Mouse (Mus musculus): Measurements from ENCODE around the gene Kndc1.

The Kndc1 gene

GRCm38 (mm10) chr7:139908176-139908575 lies 13.7 kb downstream of the Kndc1 start:
- DNase-seq, result no peak

- no peak for DNase-seq
These were observed 15.0 kb downstream of the Kndc1 start for GRCm38 (mm10) chr7:139909469-139909868.

- no peak for DNase-seq
These were observed 15.8 kb downstream of the Kndc1 start for GRCm38 (mm10) chr7:139910204-139910835.

- no peak for DNase-seq
These were observed 19.9 kb downstream of the Kndc1 start for GRCm38 (mm10) chr7:139914141-139915047.

- DNase-seq, result no peak
These were observed 21.3 kb downstream of the Kndc1 start for GRCm38 (mm10) chr7:139915646-139916257.

- DNase-seq, result no peak
These were observed 21.8 kb downstream of the Kndc1 start for GRCm38 (mm10) chr7:139916345-139916744.

- DNase-seq, result no peak
These were observed 23.8 kb downstream of the Kndc1 start for GRCm38 (mm10) chr7:139918262-139918661.

- peak in 1 of 2 experiments; percentile 44 for DNase-seq
These were observed 36.2 kb downstream of the Kndc1 start for GRCm38 (mm10) chr7:139930732-139931131.

GRCm38 (mm10) chr7:139936705-139937104 lies 42.2 kb downstream of the Kndc1 start:
- DNase-seq, result no peak

- no peak for DNase-seq
These were observed 42.6 kb downstream of the Kndc1 start for GRCm38 (mm10) chr7:139937138-139937537.

- DNase-seq, result no peak
These were observed 43.3 kb downstream of the Kndc1 start for GRCm38 (mm10) chr7:139937810-139938209.

GRCm38 (mm10) chr7:139940476-139941209 lies 46.1 kb downstream of the Kndc1 start:
- DNase-seq, result no peak

GRCm38 (mm10) chr7:139943674-139944281 lies 49.3 kb downstream of the Kndc1 start, which contains the start of gene Utf1:
TSS of gene Utf1 (plus strand) at chr7:139943789.
- peak in 1 of 2 experiments; percentile 30 for DNase-seq

GRCm38 (mm10) chr7:139944291-139945240 lies 50.1 kb downstream of the Kndc1 start:
- no peak for DNase-seq

GRCm38 (mm10) chr7:139945516-139945915 lies 51.0 kb downstream of the Kndc1 start:
- no peak for DNase-seq

- DNase-seq, result no peak
These were observed 51.5 kb downstream of the Kndc1 start for GRCm38 (mm10) chr7:139946032-139946431.

- peak; percentile 23 to 49 for DNase-seq
These were observed 55.4 kb downstream of the Kndc1 start for GRCm38 (mm10) chr7:139949893-139950282.

GRCm38 (mm10) chr7:139950283-139950971 lies 55.9 kb downstream of the Kndc1 start:
- peak; percentile 43 to 63 for DNase-seq

- no peak for DNase-seq
These were observed 56.6 kb downstream of the Kndc1 start for GRCm38 (mm10) chr7:139951079-139951478.

GRCm38 (mm10) chr7:139951991-139952633 lies 57.6 kb downstream of the Kndc1 start:
- no peak for DNase-seq

All from spleen, adult 18-20 months (tissue).